Mouse (Mus musculus): ENCODE data around the gene Ckm.
A peak's percentile ranks its signal among the peaks of the same experiment; 100 is the strongest.

Ckm gene

GRCm38 (mm10) chr7:19436276-19436675 lies 31.7 kb downstream of the Ckm start:
- no peak for DNase-seq

- DNase-seq, result no peak
These were observed 32.5 kb downstream of the Ckm start for GRCm38 (mm10) chr7:19437048-19437447.

GRCm38 (mm10) chr7:19441448-19442091 lies 37.0 kb downstream of the Ckm start:
- peak; percentile 81 for DNase-seq

- peak; percentile 92 for DNase-seq
These were observed 38.8 kb downstream of the Ckm start for GRCm38 (mm10) chr7:19443344-19443743.

- DNase-seq, result no peak
These were observed 40.2 kb downstream of the Ckm start for GRCm38 (mm10) chr7:19444801-19445200.

GRCm38 (mm10) chr7:19447689-19448088 lies 43.1 kb downstream of the Ckm start:
- DNase-seq, result no peak

GRCm38 (mm10) chr7:19449165-19449564 lies 44.6 kb downstream of the Ckm start:
- DNase-seq, result no peak

GRCm38 (mm10) chr7:19455186-19455585 lies 50.6 kb downstream of the Ckm start:
- no peak for DNase-seq

GRCm38 (mm10) chr7:19455819-19456495 lies 51.4 kb downstream of the Ckm start:
- DNase-seq, result no peak

- DNase-seq, result no peak
These were observed 52.1 kb downstream of the Ckm start for GRCm38 (mm10) chr7:19456628-19457027.

- no peak for DNase-seq
These were observed 53.0 kb downstream of the Ckm start for GRCm38 (mm10) chr7:19457414-19458071.

- peak; percentile 61 for DNase-seq
These were observed 53.5 kb downstream of the Ckm start for GRCm38 (mm10) chr7:19458072-19458486.

GRCm38 (mm10) chr7:19458591-19459111 lies 54.1 kb downstream of the Ckm start, which contains the start of gene Mark4:
Gene Mark4, minus strand, starts transcription at chr7:19458821.
- DNase-seq, result peak; percentile 79

- DNase-seq, result no peak
These were observed 54.7 kb downstream of the Ckm start for GRCm38 (mm10) chr7:19459144-19459870.

GRCm38 (mm10) chr7:19460500-19460899 lies 55.9 kb downstream of the Ckm start:
- no peak for DNase-seq

- peak; percentile 88 for DNase-seq
These were observed 56.9 kb downstream of the Ckm start for GRCm38 (mm10) chr7:19461488-19461887.

- DNase-seq, result no peak
These were observed 57.9 kb downstream of the Ckm start for GRCm38 (mm10) chr7:19462443-19462842.

- no peak for DNase-seq
These were observed 58.4 kb downstream of the Ckm start, which contains the start of gene Exoc3l2 for GRCm38 (mm10) chr7:19462884-19463381. Gene Exoc3l2, plus strand, starts transcription at chr7:19463331.

GRCm38 (mm10) chr7:19464367-19465307 lies 60.1 kb downstream of the Ckm start:
- no peak for DNase-seq

- no peak for DNase-seq
These were observed 62.1 kb downstream of the Ckm start for GRCm38 (mm10) chr7:19466602-19467145.

GRCm38 (mm10) chr7:19467638-19468037 lies 63.1 kb downstream of the Ckm start:
- DNase-seq, result no peak

All from lung, postnatal 36 days (tissue).